Mouse (Mus musculus) kidney, embryonic 15.5 days (tissue): ENCODE results near the gene Poc1a. TPM values are rescaled to one million over a fixed set of nuclear protein-coding genes. Genes with fewer than 3 reads are reported as not detected.

ENCODE experiments used
- ATAC-seq: fragments of 200-750 bp; cut with Nextera tagmentation; replicated peaks from 2 replicates; pipeline ENCODE4 v1.8.0; 2017; ENCODE audit warnings: moderate TSS enrichment; ENCODE audit not compliant: low FRiP score
- H3K27ac ChIP-seq: fragments of 300-500 bp; sonication (generic); 2 replicates; pipeline ENCODE4 v1.5.1; 2015; ENCODE audit warnings: mild to moderate bottlenecking, inconsistent platforms
- H3K27me3 ChIP-seq: fragments of 300-500 bp; sonication (generic); 2 replicates; pipeline ENCODE4 v1.6.1; 2015; ENCODE audit warnings: inconsistent platforms
- H3K36me3 ChIP-seq: fragments of 300-500 bp; sonication (generic); 2 replicates; pipeline ENCODE4 v1.6.1; 2015; ENCODE audit warnings: inconsistent platforms
- H3K4me1 ChIP-seq: fragments of 300-500 bp; sonication (generic); 2 replicates; pipeline ENCODE4 v1.6.1; 2015; ENCODE audit warnings: inconsistent platforms
- H3K4me2 ChIP-seq: fragments of 300-500 bp; sonication (generic); 2 replicates; pipeline ENCODE4 v1.6.1; 2015; ENCODE audit warnings: moderate library complexity, mild to moderate bottlenecking, inconsistent platforms
- H3K4me3 ChIP-seq: fragments of 300-500 bp; sonication (generic); replicated peaks from 2 replicates; pipeline ENCODE4 v1.5.1; 2015; ENCODE audit warnings: mild to moderate bottlenecking, inconsistent platforms
- H3K9ac ChIP-seq: fragments of 300-500 bp; sonication (generic); 2 replicates; pipeline ENCODE4 v1.6.1; 2015; ENCODE audit warnings: mild to moderate bottlenecking, inconsistent platforms
- H3K9me3 ChIP-seq: fragments of 300-500 bp; sonication (generic); replicated peaks from 2 replicates; pipeline ENCODE4 v1.6.1; 2016; ENCODE audit warnings: inconsistent platforms
- WGBS: fragments of 180-500 bp; shearing (Covaris S2); methylation state at CpG from one replicate; pipeline ENCODE4 v1.1.7; 2015; ENCODE audit warnings: mixed read lengths; 5-methylcytosine and 5-hydroxymethylcytosine counted together
- polyA plus RNA-seq: library from polyadenylated mRNA; unstranded; fragments of >200 nt; fragmentation: Nextera tagmentation; extraction: Ambion mirVana; gene quantifications from 2 replicates; pipeline ENCODE4 v1.2.1, GENCODE M21; 2015

The Poc1a gene
- polyA plus RNA-seq, 1 experiment from 2014 or later: 28.0 TPM

DNA sequence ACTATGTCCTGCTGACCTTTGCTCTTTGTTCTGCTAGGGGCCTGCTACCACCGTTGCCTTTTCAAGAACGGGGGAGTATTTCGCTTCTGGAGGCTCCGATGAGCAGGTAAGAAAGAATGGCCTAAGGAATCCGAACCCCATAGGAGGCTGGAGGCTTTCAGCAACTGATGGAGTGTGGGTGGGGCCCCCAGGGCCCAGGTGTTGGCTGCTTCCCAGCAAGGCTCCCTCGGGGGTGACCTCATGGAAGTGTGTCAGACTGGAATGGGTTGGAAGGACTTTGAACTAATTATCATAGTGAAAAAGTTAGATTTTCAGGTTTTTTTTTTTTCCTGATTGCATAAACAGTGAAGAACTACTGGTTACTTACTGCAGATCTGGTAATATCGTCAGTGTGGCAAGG lies 24.4 kb downstream of the Poc1a start:
- ATAC-seq: no peak
- no peak overlapping the region for H3K4me2 ChIP-seq
- WGBS: 65% methylated on average over 7 of the region's 7 CpGs
- H3K27ac ChIP-seq: no peak overlapping the region
- no peak overlapping the region for H3K9ac ChIP-seq
- H3K36me3 ChIP-seq: 0 out of 2 replicates have a peak, but pooled peaks cover 7% of the 10 kb centered on the region
- peaks cover 14% of the 10 kb centered on the region for H3K4me1 ChIP-seq
- H3K4me3 ChIP-seq: no peak overlapping the region
- H3K27me3 ChIP-seq: no peaks in the 10 kb centered on the region
- H3K9me3 ChIP-seq: no peaks in the 10 kb centered on the region

DNA sequence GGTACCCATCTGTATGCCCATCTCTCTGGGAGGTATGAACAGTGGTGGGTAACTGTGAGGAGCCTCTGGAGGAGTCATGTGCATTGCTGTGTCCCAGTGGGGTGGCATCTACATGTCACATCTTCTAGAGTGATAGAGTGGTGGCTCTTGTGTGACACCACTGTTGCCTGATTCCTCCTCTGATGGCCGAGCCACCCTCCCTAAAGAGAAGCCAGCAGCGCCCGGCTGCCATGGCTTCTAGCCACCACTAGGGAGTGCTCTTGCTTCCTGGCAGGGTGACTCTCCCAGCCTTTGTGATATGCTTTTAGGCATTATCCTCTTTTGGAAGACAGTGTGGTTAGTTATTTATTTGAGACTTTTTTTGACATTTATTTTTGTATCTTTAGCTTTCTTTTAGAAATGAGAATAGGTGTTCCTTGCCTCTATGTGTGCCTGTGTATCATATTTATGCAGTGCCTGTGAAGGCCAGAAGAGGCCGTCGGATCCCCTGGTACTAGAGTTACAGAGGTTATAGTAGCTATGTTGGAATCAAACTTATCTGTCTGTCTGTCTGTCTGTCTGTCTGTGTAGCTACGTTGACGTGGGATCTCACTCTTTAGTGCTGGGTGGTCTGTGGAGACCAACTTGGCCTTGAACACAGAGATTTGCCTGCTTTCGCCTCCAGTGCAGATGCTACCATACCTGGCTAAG lies 25.9 kb downstream of the Poc1a start:
- Histone ChIP-seq H3K4me1 (no peaks in the 10 kb centered on the region), H3K27me3 (no peaks in the 10 kb centered on the region), H3K36me3 (0 out of 2 replicates have a peak, but pooled peaks cover 7% of the 10 kb centered on the region), H3K4me2 (no peak overlapping the region), H3K27ac (no peak overlapping the region), H3K9me3 (no peaks in the 10 kb centered on the region), H3K9ac (no peak overlapping the region), H3K4me3 (no peak overlapping the region)
- peak; percentile 38; the same call in 1 of the 2 replicates for ATAC-seq
- WGBS: 46% methylated on average over 8 of the region's 8 CpGs

DNA sequence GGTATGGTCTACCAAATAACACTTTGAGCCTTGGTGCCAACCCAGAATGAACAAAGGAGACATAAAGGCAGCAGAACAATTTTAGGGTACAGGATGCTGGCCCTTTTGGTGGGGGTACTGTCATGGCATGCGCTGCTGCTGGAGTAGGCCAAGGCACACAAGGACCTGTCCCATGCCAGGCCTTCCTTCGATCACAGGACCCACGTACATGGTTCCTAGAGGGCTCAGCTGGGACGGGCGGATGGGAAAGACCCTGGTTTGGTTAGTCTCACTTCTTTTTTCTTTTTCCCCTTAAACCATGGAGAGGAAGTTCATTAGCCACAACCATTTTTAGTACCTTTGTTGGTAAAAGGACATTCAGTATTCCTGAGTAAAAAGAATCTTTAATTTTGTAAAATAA lies 27.3 kb downstream of the Poc1a start:
- Histone ChIP-seq H3K36me3 (peaks cover 10% of the 10 kb centered on the region; the same call in 1 of the 2 replicates), H3K4me3 (no peak overlapping the region), H3K27ac (no peak overlapping the region), H3K4me2 (no peak overlapping the region), H3K27me3 (no peaks in the 10 kb centered on the region), H3K4me1 (no peaks in the 10 kb centered on the region), H3K9ac (no peak overlapping the region), H3K9me3 (no peaks in the 10 kb centered on the region)
- ATAC-seq: no peak
- 86% methylated on average over 5 of the region's 5 CpGs for WGBS

DNA sequence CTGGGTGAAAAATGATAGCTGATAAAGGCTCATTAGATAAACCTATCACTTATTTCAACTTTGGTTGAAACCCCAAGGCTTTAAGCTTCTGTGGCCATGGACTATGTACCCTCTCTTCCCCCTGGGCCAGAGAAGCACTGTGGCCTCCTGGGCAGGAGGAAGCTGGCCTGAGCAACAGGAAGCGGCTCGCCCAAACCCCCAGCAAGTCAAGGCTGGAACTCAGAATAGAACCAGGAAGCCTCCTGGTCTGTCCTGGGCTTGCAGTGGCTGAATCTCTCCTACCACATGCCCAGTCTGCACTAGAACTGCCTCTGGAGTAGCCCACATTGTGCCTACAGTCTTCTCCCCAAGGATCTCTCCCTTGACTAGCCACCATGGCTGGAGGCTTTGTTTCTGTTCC lies 27.7 kb downstream of the Poc1a start:
- Histone ChIP-seq H3K36me3 (peaks cover 10% of the 10 kb centered on the region; the same call in 1 of the 2 replicates), H3K9me3 (no peaks in the 10 kb centered on the region), H3K4me3 (no peak overlapping the region), H3K4me1 (no peaks in the 10 kb centered on the region), H3K27ac (no peak overlapping the region), H3K9ac (no peak overlapping the region), H3K4me2 (no peak overlapping the region), H3K27me3 (no peaks in the 10 kb centered on the region)
- 87% methylated on average over 2 of the region's 2 CpGs for WGBS
- ATAC-seq: no peak

DNA sequence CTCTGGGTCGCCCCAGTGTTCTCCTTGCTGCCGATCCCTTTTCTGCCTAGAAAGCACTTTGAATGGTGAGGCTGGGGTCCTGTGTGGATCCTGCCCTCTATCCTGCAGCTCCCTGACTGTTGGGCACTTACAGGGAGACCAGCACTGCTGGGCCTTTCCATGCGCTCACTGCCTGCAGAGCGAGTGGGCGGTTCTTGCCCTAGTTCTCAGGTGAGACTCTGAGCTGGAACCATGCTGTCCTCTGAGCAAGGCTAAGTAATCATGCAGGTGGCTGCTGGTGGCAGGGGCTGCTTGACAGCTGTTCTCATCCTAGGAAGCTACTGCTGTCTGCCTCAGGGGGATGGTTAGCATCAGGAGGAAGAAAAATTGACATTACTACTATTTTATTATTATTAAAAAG lies 28.1 kb downstream of the Poc1a start:
- H3K27ac ChIP-seq: no peak overlapping the region
- no peak for ATAC-seq
- H3K9me3 ChIP-seq: no peaks in the 10 kb centered on the region
- peaks cover 10% of the 10 kb centered on the region; the same call in 1 of the 2 replicates for H3K36me3 ChIP-seq
- H3K4me3 ChIP-seq: no peak overlapping the region
- H3K4me2 ChIP-seq: no peak overlapping the region
- H3K9ac ChIP-seq: no peak overlapping the region
- H3K27me3 ChIP-seq: no peaks in the 10 kb centered on the region
- H3K4me1 ChIP-seq: no peaks in the 10 kb centered on the region
- 95% methylated on average over 5 of the region's 5 CpGs for whole genome bisulfite sequencing

DNA sequence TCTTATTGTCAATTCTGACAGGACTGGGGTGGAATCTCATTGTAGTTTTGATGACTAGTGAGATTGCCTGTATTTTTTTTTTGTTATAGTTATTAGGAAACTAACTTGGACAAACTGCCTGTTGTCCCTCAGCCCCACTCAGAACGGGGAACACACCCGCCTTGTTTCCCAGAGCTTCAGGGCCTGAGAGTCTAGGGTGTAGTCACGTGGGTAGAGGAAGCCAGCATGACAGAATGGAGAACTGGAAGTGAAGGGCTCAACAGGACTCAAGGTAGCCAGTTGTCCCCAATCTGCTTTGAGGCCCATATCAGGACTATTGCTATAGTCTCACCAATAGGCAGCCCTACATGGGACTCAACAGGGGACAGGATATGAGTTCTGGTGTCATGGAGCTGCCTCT lies 29.0 kb downstream of the Poc1a start:
- Histone ChIP-seq H3K4me3 (no peak overlapping the region), H3K36me3 (peaks cover 10% of the 10 kb centered on the region; the same call in 1 of the 2 replicates), H3K4me1 (no peaks in the 10 kb centered on the region), H3K4me2 (no peak overlapping the region), H3K9ac (no peak overlapping the region), H3K27me3 (no peaks in the 10 kb centered on the region), H3K9me3 (no peaks in the 10 kb centered on the region), H3K27ac (no peak overlapping the region)
- ATAC-seq: no peak
- WGBS: 85% methylated on average over 3 of the region's 3 CpGs

DNA sequence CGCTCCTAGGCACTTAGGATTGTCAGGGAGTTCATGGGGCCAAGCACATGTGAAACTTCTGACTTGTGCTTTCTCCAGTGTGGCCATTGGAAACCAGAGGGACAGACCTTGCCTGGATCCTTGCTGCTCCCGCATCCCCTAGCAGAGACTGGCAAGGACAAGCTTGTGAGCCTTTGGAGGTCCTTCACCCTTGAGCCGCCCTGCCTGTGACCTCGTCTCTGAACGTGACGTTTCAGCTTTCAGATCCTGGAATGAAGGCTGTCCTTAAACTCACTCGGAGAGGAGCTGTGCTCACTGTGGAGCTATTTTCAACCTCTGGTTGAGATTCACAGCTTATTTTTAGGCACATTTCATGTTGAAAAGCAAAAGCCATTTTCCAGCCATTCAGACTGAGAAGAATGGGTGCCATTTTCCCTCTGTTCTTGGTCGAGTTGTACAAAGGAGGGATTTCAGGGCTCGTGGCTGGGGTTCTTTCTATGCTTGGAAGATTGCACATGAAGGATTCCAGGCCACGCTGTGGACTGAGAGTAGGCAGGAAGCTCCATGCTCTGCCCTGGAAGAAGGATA lies 30.8 kb downstream of the Poc1a start:
- no peak for ATAC-seq
- H3K4me2 ChIP-seq: no peak overlapping the region
- WGBS: 85% methylated on average over 10 of the region's 10 CpGs
- no peaks in the 10 kb centered on the region for H3K9me3 ChIP-seq
- H3K36me3 ChIP-seq: peaks cover 10% of the 10 kb centered on the region; the same call in 1 of the 2 replicates
- H3K4me3 ChIP-seq: no peak overlapping the region
- H3K27me3 ChIP-seq: no peaks in the 10 kb centered on the region
- no peaks in the 10 kb centered on the region for H3K4me1 ChIP-seq
- H3K27ac ChIP-seq: no peak overlapping the region
- no peak overlapping the region for H3K9ac ChIP-seq

DNA sequence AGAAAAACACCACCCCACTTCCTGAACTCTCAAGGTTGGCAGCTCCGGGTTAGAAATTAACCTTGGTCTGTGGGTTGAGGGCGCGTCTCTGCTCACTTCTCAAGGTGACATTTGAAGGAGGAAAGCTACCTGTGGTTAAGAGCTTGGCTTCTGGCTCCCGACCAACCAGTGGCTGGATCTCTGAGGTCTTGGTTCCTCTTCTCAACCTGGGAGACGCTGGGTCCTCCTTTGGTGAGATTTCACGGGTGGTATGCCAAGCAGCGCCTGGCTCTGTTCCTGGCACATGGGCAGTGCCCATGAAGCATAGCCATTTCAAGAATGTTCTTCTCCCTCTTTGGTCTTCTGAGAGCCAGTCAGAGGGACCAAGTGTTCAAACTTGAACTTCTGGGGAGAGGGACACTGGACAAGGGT lies 32.1 kb downstream of the Poc1a start:
- no peaks in the 10 kb centered on the region for H3K4me1 ChIP-seq
- H3K27ac ChIP-seq: no peak overlapping the region
- H3K36me3 ChIP-seq: peaks cover 6% of the 10 kb centered on the region; the same call in 1 of the 2 replicates
- no peak overlapping the region for H3K4me2 ChIP-seq
- no peaks in the 10 kb centered on the region for H3K9me3 ChIP-seq
- H3K4me3 ChIP-seq: no peak overlapping the region
- WGBS: 93% methylated on average over 7 of the region's 7 CpGs
- no peaks in the 10 kb centered on the region for H3K27me3 ChIP-seq
- ATAC-seq: no peak
- H3K9ac ChIP-seq: no peak overlapping the region

DNA sequence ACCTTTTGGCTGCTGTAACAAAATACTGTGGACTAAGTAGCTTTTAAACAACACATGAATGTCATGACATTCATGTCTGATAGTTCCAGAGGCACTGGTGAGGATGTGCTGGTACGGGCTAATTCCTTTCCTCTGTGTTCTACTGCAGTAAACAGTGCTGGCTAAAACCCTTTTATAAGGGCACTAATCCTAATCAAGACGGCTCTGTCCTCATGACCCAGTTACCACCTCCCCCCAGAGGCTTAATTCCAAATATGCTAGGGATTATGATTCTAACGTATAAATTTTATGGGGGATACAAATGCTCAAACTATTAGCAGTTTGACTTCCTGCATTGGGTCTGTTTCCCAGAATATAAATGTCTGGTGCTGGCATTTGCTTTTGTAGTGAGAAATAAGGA lies 33.3 kb downstream of the Poc1a start:
- no peak for ATAC-seq
- Histone ChIP-seq H3K4me3 (no peak overlapping the region), H3K4me1 (peaks cover 6% of the 10 kb centered on the region; the same call in 1 of the 2 replicates), H3K27me3 (no peaks in the 10 kb centered on the region), H3K9ac (no peak overlapping the region), H3K4me2 (no peak overlapping the region), H3K27ac (no peak overlapping the region), H3K36me3 (peaks cover 4% of the 10 kb centered on the region; the same call in 1 of the 2 replicates), H3K9me3 (no peaks in the 10 kb centered on the region)
- WGBS: 63% methylated on average over 3 of the region's 3 CpGs

DNA sequence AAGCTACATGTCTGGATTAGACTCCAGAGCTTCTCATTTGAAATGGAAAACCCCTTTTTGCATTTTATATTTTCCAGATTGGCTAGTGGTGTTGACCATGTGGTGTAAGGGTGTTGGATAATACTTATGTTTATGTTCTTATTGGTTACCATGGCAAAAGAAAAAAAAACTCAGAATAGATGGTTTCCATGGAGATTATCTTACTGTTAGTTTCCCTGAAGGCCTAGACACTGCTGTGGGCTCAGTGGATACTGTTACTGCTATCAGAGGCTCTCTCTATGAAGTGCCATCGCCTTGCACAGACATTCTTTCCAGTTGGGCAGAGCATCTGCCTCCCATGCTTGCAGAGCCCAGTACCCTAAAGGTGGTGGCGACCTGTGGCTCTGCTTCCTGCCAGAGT lies 37.2 kb downstream of the Poc1a start:
- Histone ChIP-seq H3K36me3 (no peaks in the 10 kb centered on the region), H3K4me3 (no peak overlapping the region), H3K4me1 (peaks cover 19% of the 10 kb centered on the region), H3K4me2 (no peak overlapping the region), H3K9ac (no peak overlapping the region), H3K27me3 (no peaks in the 10 kb centered on the region), H3K27ac (no peak overlapping the region), H3K9me3 (no peaks in the 10 kb centered on the region)
- 75% methylated on average over 2 of the region's 2 CpGs for WGBS
- no peak for ATAC-seq

DNA sequence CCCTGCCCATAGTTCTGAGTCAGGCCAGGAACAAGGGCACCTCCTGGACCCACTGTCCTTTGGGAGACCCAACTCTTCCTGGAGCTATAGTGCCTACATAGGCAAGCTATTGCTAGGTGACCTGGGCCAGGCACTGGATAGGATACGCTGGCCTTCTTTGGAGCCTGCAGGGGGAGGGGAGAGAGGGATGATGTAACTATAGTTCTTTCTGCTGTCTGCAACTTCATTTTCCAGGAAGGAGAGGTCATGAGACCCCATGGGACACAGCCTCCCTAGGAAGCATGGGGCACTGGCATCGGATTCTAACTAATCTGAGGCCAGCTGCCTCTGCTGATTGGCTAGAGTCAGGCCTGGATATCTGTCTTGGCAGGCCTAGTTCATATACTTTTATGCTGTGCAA lies 38.2 kb downstream of the Poc1a start:
- H3K27ac ChIP-seq: no peak overlapping the region; the same call in 1 of the 2 replicates
- no peaks in the 10 kb centered on the region for H3K27me3 ChIP-seq
- no peak overlapping the region for H3K9ac ChIP-seq
- no peaks in the 10 kb centered on the region for H3K36me3 ChIP-seq
- 39% methylated on average over 2 of the region's 2 CpGs for WGBS
- no peak overlapping the region for H3K4me2 ChIP-seq
- H3K4me1 ChIP-seq: peaks cover 19% of the 10 kb centered on the region
- no peaks in the 10 kb centered on the region for H3K9me3 ChIP-seq
- no peak for ATAC-seq
- no peak overlapping the region for H3K4me3 ChIP-seq

DNA sequence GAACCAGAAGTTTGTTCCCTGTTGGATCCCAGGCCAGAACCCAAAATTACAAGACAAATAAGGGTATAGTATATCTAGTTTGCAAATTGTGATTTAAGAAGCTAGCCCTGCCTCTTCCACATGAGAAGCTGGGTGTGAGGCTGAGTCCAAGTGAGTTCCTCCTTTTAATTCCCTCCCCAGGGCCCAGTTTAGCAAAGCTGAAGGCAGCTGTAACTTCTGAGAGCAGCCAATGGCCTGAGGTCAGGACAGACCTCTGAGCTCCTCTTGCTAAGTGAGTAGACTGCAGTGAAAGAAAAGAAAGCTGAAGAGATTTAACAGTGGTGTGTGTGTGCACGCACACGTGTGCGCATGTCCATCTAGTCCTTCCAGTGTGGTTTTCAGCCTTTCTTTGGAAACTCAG lies 41.6 kb downstream of the Poc1a start:
- no peak overlapping the region for H3K9ac ChIP-seq
- ATAC-seq: no peak
- H3K4me2 ChIP-seq: no peak overlapping the region
- peaks cover 19% of the 10 kb centered on the region for H3K4me1 ChIP-seq
- H3K4me3 ChIP-seq: no peak overlapping the region
- no peaks in the 10 kb centered on the region for H3K36me3 ChIP-seq
- H3K9me3 ChIP-seq: no peaks in the 10 kb centered on the region
- H3K27ac ChIP-seq: peak overlapping the region; percentile 58
- 83% methylated on average over 3 of the region's 3 CpGs for whole genome bisulfite sequencing
- H3K27me3 ChIP-seq: no peaks in the 10 kb centered on the region
